Mouse (Mus musculus): Measurements from ENCODE around the gene Piezo1. TPM values are rescaled to one million over a fixed set of nuclear protein-coding genes. Genes with fewer than 3 reads are reported as not detected.

Gene Piezo1
- polyA plus RNA-seq, 1 experiment from 2014 or later, result 6.4 TPM

DNA sequence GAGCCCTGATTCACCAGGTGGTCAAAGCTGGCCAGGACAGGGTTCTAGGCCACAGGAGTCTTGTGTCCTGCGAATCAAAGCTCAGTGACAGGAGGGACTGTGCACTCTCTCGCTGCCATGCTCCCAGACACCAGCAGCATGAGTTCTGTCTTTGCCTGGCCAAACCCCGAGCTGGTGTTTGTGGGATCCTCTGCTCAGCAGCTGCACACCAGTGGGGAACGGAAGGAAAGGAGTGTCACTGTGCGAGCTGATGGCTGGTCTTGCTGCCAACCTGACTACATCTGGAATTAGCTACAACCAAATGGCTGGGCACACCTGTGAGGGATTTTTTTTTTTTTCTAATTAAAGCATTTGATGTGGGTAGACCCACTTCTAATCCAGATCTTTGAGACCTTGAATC lies 80.4 kb downstream of the Piezo1 start:
- no peaks in the 10 kb centered on the region for H3K9me3 ChIP-seq
- no peak overlapping the region for H3K9ac ChIP-seq
- no peak overlapping the region for H3K4me3 ChIP-seq
- peaks cover 11% of the 10 kb centered on the region for H3K4me1 ChIP-seq
- H3K36me3 ChIP-seq, result peaks cover 56% of the 10 kb centered on the region
- no peak overlapping the region for H3K27ac ChIP-seq
- ATAC-seq (ENCODE audit: low FRiP score, low read depth), result no peak
- 87% methylated on average over 5 of the region's 5 CpGs for WGBS
- no peaks in the 10 kb centered on the region for H3K27me3 ChIP-seq (replicated peaks)
- no peak overlapping the region for H3K4me2 ChIP-seq (replicated peaks)

DNA sequence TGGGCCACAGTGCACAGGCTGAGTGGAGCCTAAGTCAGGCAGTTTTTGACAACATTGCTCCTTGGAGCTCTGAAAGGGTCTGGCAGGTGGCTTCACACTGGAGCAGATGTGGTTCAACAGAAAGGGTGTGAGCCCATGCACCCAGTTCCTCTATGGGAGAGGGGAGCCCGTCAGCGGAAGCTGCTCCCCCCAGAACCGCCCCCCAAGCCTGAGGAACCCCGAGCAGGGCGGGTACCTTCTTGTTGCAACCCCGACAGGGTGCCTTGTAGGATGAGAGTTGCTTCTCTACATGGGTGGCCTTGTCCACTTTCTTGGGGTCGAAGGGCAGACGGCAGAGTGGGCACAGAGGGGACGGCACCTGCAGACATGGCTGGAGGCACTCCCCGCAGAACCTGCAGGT lies 81.2 kb downstream of the Piezo1 start:
- Histone ChIP-seq H3K27ac (no peak overlapping the region), H3K36me3 (peaks cover 59% of the 10 kb centered on the region), H3K4me1 (peaks cover 8% of the 10 kb centered on the region), H3K9me3 (no peaks in the 10 kb centered on the region), H3K4me3 (no peak overlapping the region), H3K27me3 (replicated peaks) (no peaks in the 10 kb centered on the region), H3K4me2 (replicated peaks) (no peak overlapping the region), H3K9ac (no peak overlapping the region)
- ATAC-seq (ENCODE audit: low FRiP score, low read depth), result no peak
- WGBS, result 90% methylated on average over 10 of the region's 10 CpGs

DNA sequence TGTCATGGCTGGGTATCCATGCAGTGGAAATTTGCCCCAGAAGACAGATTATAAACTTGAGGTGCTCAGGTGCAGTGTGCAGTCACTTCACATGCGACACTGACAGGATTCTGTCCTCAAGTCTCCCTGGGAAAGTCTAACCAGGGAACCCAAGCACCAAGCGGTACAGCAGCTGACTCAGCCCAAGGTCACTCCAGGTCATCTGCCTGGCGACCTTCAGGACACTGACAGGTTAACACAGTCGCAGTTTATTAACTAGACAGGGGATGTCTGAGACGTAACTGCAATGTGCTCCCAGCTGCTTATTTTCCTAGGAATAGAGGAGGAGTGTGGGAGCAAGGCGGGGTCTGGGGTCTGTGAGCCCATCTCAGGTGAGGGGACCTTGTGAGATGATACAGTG lies 81.7 kb downstream of the Piezo1 start:
- H3K27me3 ChIP-seq (replicated peaks), result no peaks in the 10 kb centered on the region
- 85% methylated on average over 6 of the region's 6 CpGs for WGBS
- H3K36me3 ChIP-seq, result peaks cover 59% of the 10 kb centered on the region

DNA sequence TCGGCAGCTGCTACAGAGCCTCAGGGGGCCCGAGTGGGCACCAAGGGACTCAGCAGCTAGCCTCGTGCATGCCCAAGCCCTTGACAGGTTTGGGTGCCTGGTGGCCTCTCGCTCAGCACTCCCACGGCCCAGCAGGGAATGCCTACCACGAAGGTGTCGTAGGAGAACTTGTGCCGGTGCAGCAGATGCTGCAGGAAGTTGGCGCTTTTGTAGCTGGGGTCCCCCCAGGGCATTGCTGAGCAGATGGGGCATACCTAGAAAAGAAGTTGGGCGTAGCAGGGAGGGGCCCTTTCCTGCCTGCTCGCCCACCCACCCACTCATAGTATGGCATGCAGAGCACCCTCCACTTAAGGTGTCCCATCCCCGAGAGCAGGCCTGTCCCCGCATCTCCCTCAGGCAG lies 83.3 kb downstream of the Piezo1 start:
- no peak overlapping the region for H3K9ac ChIP-seq
- WGBS, result 91% methylated on average over 13 of the region's 13 CpGs
- no peak overlapping the region for H3K4me3 ChIP-seq
- peaks cover 6% of the 10 kb centered on the region for H3K27me3 ChIP-seq (replicated peaks)
- H3K36me3 ChIP-seq, result peaks cover 47% of the 10 kb centered on the region
- no peak overlapping the region for H3K27ac ChIP-seq
- H3K4me1 ChIP-seq, result no peaks in the 10 kb centered on the region
- H3K9me3 ChIP-seq, result no peaks in the 10 kb centered on the region
- ATAC-seq (ENCODE audit: low FRiP score, low read depth), result no peak
- no peak overlapping the region for H3K4me2 ChIP-seq (replicated peaks)

More for the DNA sequence above, 81.7 kb downstream of the Piezo1 start:
- ATAC-seq (ENCODE audit: low FRiP score, low read depth), result no peak
- Histone ChIP-seq H3K4me3 (no peak overlapping the region), H3K4me2 (replicated peaks) (no peak overlapping the region), H3K27ac (no peak overlapping the region), H3K4me1 (0 out of 2 replicates have a peak, but pooled peaks cover 3% of the 10 kb centered on the region), H3K9me3 (no peaks in the 10 kb centered on the region), H3K9ac (no peak overlapping the region)

DNA sequence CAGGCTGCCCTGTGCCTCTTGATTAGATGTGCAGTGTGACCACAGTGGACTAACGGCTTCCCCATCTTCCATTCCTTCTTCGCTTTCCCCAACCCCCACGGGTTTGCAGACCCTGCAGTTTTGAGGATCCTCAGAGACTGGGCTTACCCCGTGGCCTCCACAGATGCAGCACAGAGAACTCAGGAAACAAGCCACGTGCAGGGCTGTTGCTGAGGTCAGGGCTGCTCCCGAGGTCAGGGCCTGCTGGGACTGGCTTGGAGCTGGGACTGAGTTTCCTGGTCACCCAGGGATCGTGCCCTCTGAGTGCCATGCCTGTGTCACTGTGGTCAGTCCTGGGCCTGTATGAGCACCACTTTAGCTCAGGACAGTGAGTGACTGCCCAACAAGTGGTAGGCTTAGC lies 86.1 kb downstream of the Piezo1 start:
- H3K36me3 ChIP-seq, result peaks cover 36% of the 10 kb centered on the region
- no peak overlapping the region for H3K9ac ChIP-seq
- 75% methylated on average over 7 of the region's 7 CpGs for WGBS
- no peak overlapping the region for H3K27ac ChIP-seq
- H3K9me3 ChIP-seq, result no peaks in the 10 kb centered on the region
- ATAC-seq (ENCODE audit: low FRiP score, low read depth), result no peak
- H3K4me2 ChIP-seq (replicated peaks), result no peak overlapping the region
- peaks cover 34% of the 10 kb centered on the region for H3K27me3 ChIP-seq (replicated peaks)
- H3K4me3 ChIP-seq, result no peak overlapping the region
- H3K4me1 ChIP-seq, result peaks cover 10% of the 10 kb centered on the region

DNA sequence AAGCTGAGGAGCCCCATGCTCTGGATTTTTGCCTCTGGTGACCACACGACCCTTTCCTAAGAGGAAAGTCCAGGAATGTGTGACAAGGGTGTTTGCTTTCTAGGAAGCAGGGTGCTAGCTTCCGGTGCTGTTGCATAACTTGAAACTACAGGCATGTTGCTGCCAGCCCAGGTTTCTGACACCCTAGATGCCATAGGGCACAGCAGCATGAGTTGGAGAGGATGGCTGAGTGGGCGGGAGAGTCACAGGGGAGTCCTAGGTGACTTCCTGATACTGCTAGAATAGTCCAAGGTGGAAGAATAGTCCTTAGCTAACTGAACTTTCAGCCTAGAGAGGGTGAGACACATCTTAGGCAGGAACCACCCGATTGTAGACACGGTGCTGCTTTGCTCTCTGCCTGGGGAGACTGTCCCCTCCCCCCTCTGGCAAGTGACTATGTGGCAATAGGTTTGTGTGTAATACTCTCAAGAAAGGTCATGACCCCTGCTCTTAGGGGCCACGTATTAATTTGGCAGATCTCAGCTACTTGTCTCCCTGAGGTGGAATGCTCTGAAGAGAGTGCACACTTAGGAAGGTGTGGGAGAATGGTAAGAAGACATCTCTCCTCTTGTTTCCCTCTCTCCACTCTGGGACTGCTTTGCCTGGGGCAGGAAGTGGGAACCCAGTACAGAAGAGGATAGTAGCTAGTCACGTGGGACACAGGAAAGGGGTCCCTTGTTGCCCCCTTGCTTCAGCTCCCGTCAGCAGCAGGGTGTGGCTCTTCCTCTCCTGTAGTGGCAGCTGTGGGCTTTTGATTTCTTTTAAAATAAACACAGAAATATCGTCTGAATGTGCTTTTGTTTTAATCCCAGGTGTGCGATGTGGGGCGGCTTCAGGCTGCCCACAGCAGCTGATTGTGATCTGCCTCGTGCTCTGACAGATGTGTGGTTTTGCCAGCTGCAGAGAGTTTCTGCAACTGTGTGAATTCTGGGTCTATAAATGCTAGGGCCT lies 87.2 kb downstream of the Piezo1 start:
- WGBS, result 72% methylated on average over 12 of the region's 12 CpGs
- Histone ChIP-seq H3K27me3 (replicated peaks) (peaks cover 42% of the 10 kb centered on the region), H3K9me3 (no peaks in the 10 kb centered on the region), H3K36me3 (peaks cover 32% of the 10 kb centered on the region), H3K9ac (no peak overlapping the region), H3K4me3 (no peak overlapping the region), H3K27ac (no peak overlapping the region), H3K4me2 (replicated peaks) (no peak overlapping the region), H3K4me1 (peaks cover 13% of the 10 kb centered on the region)
- no peak for ATAC-seq (ENCODE audit: low FRiP score, low read depth)

DNA sequence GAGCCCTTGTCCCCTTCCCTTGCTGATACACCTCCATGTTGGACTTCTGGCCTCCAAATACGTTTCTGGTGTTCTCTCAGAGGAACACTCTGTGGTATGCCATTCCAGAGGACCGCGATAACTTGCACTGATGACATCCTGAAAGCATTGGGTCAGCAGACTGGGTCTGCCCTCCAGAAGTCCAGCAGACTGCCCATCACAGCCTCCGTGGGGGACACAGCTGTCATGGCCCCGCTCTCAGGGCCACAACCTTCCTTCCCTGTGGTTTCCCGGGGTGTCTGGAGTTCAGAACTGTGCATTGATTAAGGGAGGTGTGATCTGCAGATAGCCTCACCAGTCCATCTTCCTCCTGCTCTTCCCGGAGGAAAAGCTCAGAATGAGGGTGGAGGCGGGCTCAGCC lies 88.6 kb downstream of the Piezo1 start:
- peaks cover 13% of the 10 kb centered on the region for H3K4me1 ChIP-seq
- no peak overlapping the region for H3K4me3 ChIP-seq
- peaks cover 47% of the 10 kb centered on the region for H3K27me3 ChIP-seq (replicated peaks)
- H3K4me2 ChIP-seq (replicated peaks), result no peak overlapping the region
- no peak overlapping the region for H3K27ac ChIP-seq
- H3K36me3 ChIP-seq, result peaks cover 20% of the 10 kb centered on the region
- no peak overlapping the region for H3K9ac ChIP-seq
- no peaks in the 10 kb centered on the region for H3K9me3 ChIP-seq
- no peak for ATAC-seq (ENCODE audit: low FRiP score, low read depth)
- 68% methylated on average over 8 of the region's 8 CpGs for WGBS

DNA sequence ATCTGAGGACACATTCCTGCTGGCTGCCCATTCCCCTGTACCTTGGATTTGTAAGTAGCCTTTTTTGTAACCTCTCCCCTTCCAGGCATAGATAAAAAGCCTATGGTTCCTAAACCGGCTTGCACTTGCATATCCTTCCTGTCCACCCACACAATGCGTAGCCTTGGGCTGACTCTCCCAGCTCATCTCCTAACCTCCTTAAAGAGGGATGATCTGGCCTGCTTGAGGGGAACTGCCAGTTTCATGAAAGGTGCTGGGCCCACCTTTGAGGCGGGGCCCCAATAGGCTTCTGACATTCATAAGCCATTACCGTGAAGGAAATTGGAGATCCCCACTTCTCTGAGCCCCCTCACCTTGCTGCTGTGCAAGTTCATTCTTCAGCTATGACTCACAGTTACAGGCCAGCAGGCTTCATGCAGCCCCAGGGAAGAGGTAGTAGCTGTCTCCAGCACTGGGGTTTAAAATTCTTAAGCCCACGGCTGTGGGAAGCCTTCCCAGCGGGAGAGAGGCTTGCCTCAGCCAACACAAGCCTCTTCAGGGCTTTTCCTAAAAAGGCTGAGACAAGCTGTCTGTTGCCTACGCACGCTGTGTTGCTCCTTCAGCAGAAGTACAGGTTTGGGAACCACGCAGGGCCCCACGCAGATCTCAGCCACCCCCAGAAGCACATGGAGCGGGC lies 89.5 kb downstream of the Piezo1 start:
- H3K4me2 ChIP-seq (replicated peaks), result no peak overlapping the region
- no peak overlapping the region for H3K27ac ChIP-seq
- 67% methylated on average over 11 of the region's 11 CpGs for WGBS
- H3K4me1 ChIP-seq, result peaks cover 13% of the 10 kb centered on the region
- H3K9me3 ChIP-seq, result no peaks in the 10 kb centered on the region
- peaks cover 47% of the 10 kb centered on the region for H3K27me3 ChIP-seq (replicated peaks)
- H3K36me3 ChIP-seq, result peaks cover 11% of the 10 kb centered on the region; the same call in 1 of the 2 replicates
- no peak overlapping the region for H3K4me3 ChIP-seq
- no peak for ATAC-seq (ENCODE audit: low FRiP score, low read depth)
- H3K9ac ChIP-seq, result no peak overlapping the region

DNA sequence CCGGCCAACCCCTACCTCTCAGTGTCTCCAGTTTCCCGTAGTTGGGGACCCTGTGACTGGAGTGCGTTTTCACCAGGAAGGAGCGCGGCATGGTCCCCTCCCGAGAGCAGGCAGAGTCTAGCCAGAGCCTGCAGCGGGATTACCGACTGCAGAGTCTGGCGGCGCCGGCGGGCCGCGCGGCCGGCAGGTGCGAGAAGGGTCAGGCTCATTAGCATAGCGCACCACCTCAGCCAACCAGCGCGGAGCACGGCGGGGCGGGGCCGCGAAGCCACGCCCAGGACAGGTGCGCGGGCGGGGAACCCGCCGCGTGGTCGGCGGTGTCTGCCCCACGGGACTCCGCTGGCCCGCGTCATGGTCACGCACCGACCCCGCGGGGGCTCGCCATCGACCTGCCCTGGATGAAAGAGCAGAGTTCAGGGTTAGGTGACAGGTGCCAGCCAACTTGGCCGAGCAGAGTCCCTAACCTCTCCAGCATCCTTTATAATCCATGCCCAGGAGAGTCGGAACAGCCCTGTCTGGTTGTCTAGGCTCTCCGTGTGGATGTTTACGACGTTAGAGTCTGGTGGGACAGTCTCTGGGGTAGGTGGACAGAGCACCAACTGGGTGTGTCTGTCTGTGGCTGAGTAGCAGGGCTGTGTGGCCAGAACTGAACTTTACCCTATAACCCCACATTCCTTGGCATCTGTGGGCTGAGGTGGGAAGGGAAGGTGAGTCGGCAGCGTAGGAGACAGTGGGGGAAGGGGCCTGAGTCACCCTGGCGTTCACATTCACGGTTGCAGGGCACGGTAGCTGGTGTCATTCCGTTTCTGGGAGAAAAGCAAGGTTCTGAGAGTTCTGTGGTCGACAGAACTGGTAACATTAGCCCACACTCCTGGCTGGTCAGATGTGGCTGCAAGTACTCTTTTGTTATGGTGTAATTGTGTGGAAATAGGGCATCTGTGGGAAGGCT lies 90.3 kb downstream of the Piezo1 start, which contains the start of gene Snai3:
Snai3 (minus strand) TSS at position 210 of the 949 bp plus-strand sequence.
- Histone ChIP-seq H3K27ac (no peak within 1 kb of the TSS), H3K9ac (0 out of 2 replicates have a peak within 1 kb of the TSS, but pooled peaks have one; percentile 33), H3K27me3 (replicated peaks) (peaks cover 47% of the 10 kb centered on the region), H3K4me1 (peaks cover 13% of the 10 kb centered on the region), H3K9me3 (no peaks in the 10 kb centered on the region), H3K4me2 (replicated peaks) (peak within 1 kb of the TSS; percentile 64), H3K36me3 (peaks cover 4% of the 10 kb centered on the region; the same call in 1 of the 2 replicates), H3K4me3 (peak within 1 kb of the TSS; percentile 27)
- 2% methylated on average over 56 of the region's 56 CpGs for WGBS
- peak; percentile 58 for ATAC-seq (ENCODE audit: low FRiP score, low read depth)

DNA sequence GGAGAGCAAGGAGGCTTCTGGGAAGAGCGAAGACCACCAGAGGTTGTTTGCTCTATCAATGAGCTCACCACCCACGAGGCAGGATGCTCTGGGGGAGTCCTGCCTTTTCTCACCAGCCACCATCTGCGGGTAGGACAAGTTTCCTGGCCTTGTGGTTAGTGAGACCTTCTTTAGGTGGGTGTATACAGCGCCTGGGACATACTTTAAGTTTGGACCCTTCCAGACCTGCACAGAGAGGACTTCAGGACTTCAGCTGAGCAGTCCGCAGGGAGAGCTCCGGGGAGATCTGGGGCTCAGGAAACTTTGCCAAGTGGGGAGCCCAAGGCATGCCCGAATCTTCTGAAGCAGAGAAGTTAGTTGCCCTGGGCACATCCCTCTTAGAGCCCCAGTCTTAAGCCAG lies 91.1 kb downstream of the Piezo1 start:
- Histone ChIP-seq H3K27me3 (replicated peaks) (peaks cover 47% of the 10 kb centered on the region), H3K9ac (no peak overlapping the region), H3K4me3 (no peak overlapping the region), H3K27ac (no peak overlapping the region), H3K9me3 (no peaks in the 10 kb centered on the region), H3K4me2 (replicated peaks) (peak overlapping the region; percentile 64), H3K4me1 (peaks cover 13% of the 10 kb centered on the region), H3K36me3 (no peaks in the 10 kb centered on the region)
- no peak for ATAC-seq (ENCODE audit: low FRiP score, low read depth)
- 23% methylated on average over 7 of the region's 7 CpGs for WGBS

DNA sequence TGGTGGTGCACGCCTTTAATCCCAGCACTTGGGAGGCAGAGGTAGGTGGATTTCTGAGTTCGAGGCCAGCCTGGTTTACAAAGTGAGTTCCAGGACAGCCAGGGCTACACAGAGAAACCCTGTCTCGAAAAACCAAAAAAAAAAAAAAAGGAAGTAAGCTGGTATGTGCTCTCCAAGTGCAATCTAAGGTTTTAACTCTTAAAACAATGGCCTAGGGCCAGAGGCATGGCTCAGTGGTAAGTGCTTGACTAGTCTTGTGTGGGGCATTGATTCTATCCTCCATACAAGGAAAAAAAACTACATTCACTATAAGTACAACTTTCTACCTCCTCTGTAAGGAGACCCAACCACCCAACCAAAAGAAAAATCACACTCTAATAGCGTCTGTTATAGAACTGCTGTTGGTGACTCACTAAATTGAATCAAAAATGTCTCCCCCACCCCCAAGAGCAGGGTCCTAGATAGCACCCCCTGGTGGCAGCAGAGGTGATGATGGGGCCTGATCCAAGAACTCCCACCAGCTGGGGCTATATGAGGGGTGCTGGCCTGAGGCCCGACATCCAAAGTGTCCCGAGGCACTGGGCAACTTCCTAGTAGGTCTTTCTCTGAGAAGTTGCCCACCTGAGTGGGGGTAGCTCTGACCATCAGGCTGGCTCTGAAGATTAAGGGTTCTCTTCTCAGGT lies 91.8 kb downstream of the Piezo1 start:
- 56% methylated on average over 6 of the region's 6 CpGs for WGBS
- no peak overlapping the region for H3K9ac ChIP-seq
- H3K27ac ChIP-seq, result no peak overlapping the region
- no peak for ATAC-seq (ENCODE audit: low FRiP score, low read depth)
- peaks cover 13% of the 10 kb centered on the region for H3K4me1 ChIP-seq
- no peak overlapping the region for H3K4me3 ChIP-seq
- H3K27me3 ChIP-seq (replicated peaks), result peaks cover 47% of the 10 kb centered on the region
- H3K4me2 ChIP-seq (replicated peaks), result no peak overlapping the region
- no peaks in the 10 kb centered on the region for H3K9me3 ChIP-seq
- H3K36me3 ChIP-seq, result no peaks in the 10 kb centered on the region
